Mouse (Mus musculus) CH12.LX (cell line): ENCODE data around the gene 2310030G06Rik. TPM values are rescaled to one million over a fixed set of nuclear protein-coding genes. Genes with fewer than 3 reads are reported as not detected.

Experiments used
- DNase-seq: peaks from one replicate; pipeline ENCODE4 v3.0.0-alpha.2; 2013; ENCODE audit errors: extremely low read depth
- H3K27ac ChIP-seq: 2 replicates; pipeline ENCODE4 v1.5.1; 2012; ENCODE audit warnings: low read depth, mild to moderate bottlenecking, control low read depth, moderate library complexity; ENCODE audit not compliant: insufficient read depth
- H3K27me3 ChIP-seq: replicated peaks from 2 replicates; pipeline ENCODE3; 2012; ENCODE audit warnings: inconsistent platforms
- H3K36me3 ChIP-seq, 2 experiments: replicated peaks in 1 of 2; 2 replicates each; pipeline versions ENCODE3 to v1.6.1; 2012; ENCODE audit warnings: inconsistent platforms in 1 of 2, low read length in 1 of 2, mild to moderate bottlenecking in 1 of 2, mixed read lengths in 1 of 2, moderate library complexity in 1 of 2; ENCODE audit not compliant: control insufficient read depth in 1 of 2, insufficient read depth in 1 of 2
- H3K4me1 ChIP-seq, 2 experiments: 2 replicates each; pipeline ENCODE4 v1.6.1; 2012; ENCODE audit warnings: inconsistent platforms in 1 of 2, moderate library complexity in 1 of 2; ENCODE audit not compliant: insufficient read depth in 2 of 2, control insufficient read depth in 1 of 2
- H3K4me2 ChIP-seq: 2 replicates; pipeline ENCODE4 v1.6.1; 2012; ENCODE audit warnings: low read depth, mild to moderate bottlenecking, control low read depth; ENCODE audit not compliant: poor library complexity, insufficient read depth, severe bottlenecking
- H3K4me3 ChIP-seq, 3 experiments: fragments of 150-350 bp in 1 of 3; sonication (generic) in 1 of 3; replicated peaks in 1 of 3; 2 replicates each; pipeline versions ENCODE3 to v1.5.1; 2011 to 2012; ENCODE audit warnings: low read depth in 2 of 3, low read length in 2 of 3, mild to moderate bottlenecking in 2 of 3, moderate library complexity in 2 of 3, control low read depth in 1 of 3, improper control_type of control experiment in 1 of 3, inconsistent platforms in 1 of 3, mixed read lengths in 1 of 3; ENCODE audit not compliant: poor library complexity in 1 of 3
- H3K79me2 ChIP-seq: replicated peaks from 2 replicates; pipeline ENCODE4 v1.6.1; 2012; ENCODE audit warnings: mild to moderate bottlenecking, moderate library complexity; ENCODE audit not compliant: control insufficient read depth, poor library complexity, insufficient read depth, severe bottlenecking; ENCODE audit errors: extremely low read depth
- H3K9ac ChIP-seq: 2 replicates; pipeline ENCODE4 v1.6.1; 2012; ENCODE audit warnings: low read depth, mild to moderate bottlenecking, control low read depth, moderate library complexity; ENCODE audit not compliant: insufficient read depth
- H3K9me3 ChIP-seq: replicated peaks from 2 replicates; pipeline ENCODE3; 2012; ENCODE audit warnings: low read length, inconsistent platforms, mixed read lengths
- BHLHE40 ChIP-seq: IDR thresholded peaks from 2 replicates; pipeline ENCODE4 v1.6.1; 2011; ENCODE audit warnings: mild to moderate bottlenecking, low read depth, low read length, improper control_type of control experiment
- CHD1 ChIP-seq: IDR thresholded peaks from 2 replicates; pipeline ENCODE4 v1.6.1; 2012; ENCODE audit warnings: low read depth, low read length, improper control_type of control experiment, inconsistent platforms
- CHD2 ChIP-seq: IDR thresholded peaks from 2 replicates; pipeline ENCODE4 v1.6.1; 2011; ENCODE audit warnings: low read length, improper control_type of control experiment
- E2F4 ChIP-seq: IDR thresholded peaks from 2 replicates; pipeline ENCODE4 v1.6.1; 2011; ENCODE audit warnings: low read depth, low read length, improper control_type of control experiment; ENCODE audit not compliant: insufficient replicate concordance
- ELF1 ChIP-seq: IDR thresholded peaks from 2 replicates; pipeline ENCODE4 v1.6.1; 2014; ENCODE audit warnings: low read depth, mild to moderate bottlenecking, inconsistent platforms, low read length, improper control_type of control experiment
- EP300 ChIP-seq: IDR thresholded peaks from 2 replicates; pipeline ENCODE4 v1.6.1; 2011; ENCODE audit warnings: low read length, improper control_type of control experiment
- KAT2A ChIP-seq: IDR thresholded peaks from 2 replicates; pipeline ENCODE4 v1.6.1; 2012; ENCODE audit warnings: low read length, improper control_type of control experiment, inconsistent platforms; ENCODE audit not compliant: insufficient replicate concordance
- MAFK ChIP-seq: IDR thresholded peaks from 2 replicates; pipeline ENCODE4 v1.6.1; 2011; ENCODE audit warnings: low read length, improper control_type of control experiment; ENCODE audit not compliant: insufficient replicate concordance
- MAX ChIP-seq: IDR thresholded peaks from 2 replicates; pipeline ENCODE4 v1.6.1; 2011; ENCODE audit warnings: low read length, improper control_type of control experiment
- MEF2A ChIP-seq: IDR thresholded peaks from 2 replicates; pipeline ENCODE4 v1.6.1; 2014; ENCODE audit warnings: low read depth, mild to moderate bottlenecking, inconsistent platforms, low read length, improper control_type of control experiment, borderline replicate concordance
- MXI1 ChIP-seq: IDR thresholded peaks from 2 replicates; pipeline ENCODE4 v1.6.1; 2011; ENCODE audit warnings: mild to moderate bottlenecking, low read depth, low read length, improper control_type of control experiment
- NELFE ChIP-seq: IDR thresholded peaks from 2 replicates; pipeline ENCODE4 v1.6.1; 2011; ENCODE audit warnings: low read depth, low read length, improper control_type of control experiment
- PAX5 ChIP-seq: IDR thresholded peaks from 2 replicates; pipeline ENCODE4 v1.6.1; 2012; ENCODE audit warnings: low read length, inconsistent platforms, mixed read lengths
- POLR2AphosphoS2 ChIP-seq: IDR thresholded peaks from 2 replicates; pipeline ENCODE4 v1.6.1; 2011; ENCODE audit warnings: low read depth, low read length, improper control_type of control experiment
- RAD21 ChIP-seq: IDR thresholded peaks from 2 replicates; pipeline ENCODE4 v1.6.1; 2011; ENCODE audit warnings: low read depth, mild to moderate bottlenecking, low read length, improper control_type of control experiment, moderate library complexity
- RCOR1 ChIP-seq: conservative IDR thresholded peaks from 2 replicates; pipeline ENCODE4 v1.6.1; 2012; ENCODE audit warnings: low read depth, mild to moderate bottlenecking, inconsistent platforms, low read length, improper control_type of control experiment
- SIN3A ChIP-seq: IDR thresholded peaks from 2 replicates; pipeline ENCODE4 v1.6.1; 2012; ENCODE audit warnings: low read length, improper control_type of control experiment, inconsistent platforms
- TCF12 ChIP-seq: IDR thresholded peaks from 2 replicates; pipeline ENCODE4 v1.6.1; 2014; ENCODE audit warnings: low read depth, mild to moderate bottlenecking, inconsistent platforms, low read length, improper control_type of control experiment
- UBTF ChIP-seq: IDR thresholded peaks from 2 replicates; pipeline ENCODE4 v1.6.1; 2012; ENCODE audit warnings: low read depth, mild to moderate bottlenecking, inconsistent platforms, low read length, improper control_type of control experiment, moderate library complexity
- USF2 ChIP-seq: conservative IDR thresholded peaks from 2 replicates; pipeline ENCODE4 v1.6.1; 2011; ENCODE audit warnings: low read depth, low read length, improper control_type of control experiment
- ZC3H11A ChIP-seq: IDR thresholded peaks from 2 replicates; pipeline ENCODE4 v1.6.1; 2012; ENCODE audit warnings: low read depth, mild to moderate bottlenecking, inconsistent platforms, low read length, improper control_type of control experiment
- ZMIZ1 ChIP-seq: IDR thresholded peaks from 2 replicates; pipeline ENCODE4 v1.6.1; 2012; ENCODE audit warnings: low read depth, mild to moderate bottlenecking, inconsistent platforms, low read length, improper control_type of control experiment
- dilution Hi-C: fragments of 300-500 bp; cut with MboI; formaldehyde crosslinking; loops from 2 replicates; pipeline ENCODE4 v1.14.3; 2020; ENCODE audit warnings: low sequenced_read_pairs; ENCODE audit not compliant: extremely low pct_unique_long_range_greater_than_20kb, extremely low pct_ligation_motif_present
- in situ Hi-C: fragments of 300-500 bp; cut with MboI; formaldehyde crosslinking; loops from 3 replicates; pipeline ENCODE4 v1.14.3; 2019; ENCODE audit warnings: low sequenced_read_pairs, low pct_ligation_motif_present, low pct_unique_long_range_greater_than_20kb, mixed read lengths
- polyA plus RNA-seq: library from polyadenylated mRNA; unstranded; fragments of >175 nt; gene quantifications from 2 replicates; pipeline ENCODE4 v1.2.1, GENCODE M21; 2012; ENCODE audit warnings: low read depth; ENCODE audit not compliant: insufficient read length
- total RNA-seq, 2 experiments: library from RNA; depleted of rRNA; stranded (reverse); fragments of 300-350 nt in 1 of 2; fragments of >200 nt in 1 of 2; gene quantifications; 2 replicates each; pipeline ENCODE4 v1.2.3; 2012 to 2014

Gene 2310030G06Rik
- total and polyA plus RNA-seq, 3 experiments, result not detected

DNA sequence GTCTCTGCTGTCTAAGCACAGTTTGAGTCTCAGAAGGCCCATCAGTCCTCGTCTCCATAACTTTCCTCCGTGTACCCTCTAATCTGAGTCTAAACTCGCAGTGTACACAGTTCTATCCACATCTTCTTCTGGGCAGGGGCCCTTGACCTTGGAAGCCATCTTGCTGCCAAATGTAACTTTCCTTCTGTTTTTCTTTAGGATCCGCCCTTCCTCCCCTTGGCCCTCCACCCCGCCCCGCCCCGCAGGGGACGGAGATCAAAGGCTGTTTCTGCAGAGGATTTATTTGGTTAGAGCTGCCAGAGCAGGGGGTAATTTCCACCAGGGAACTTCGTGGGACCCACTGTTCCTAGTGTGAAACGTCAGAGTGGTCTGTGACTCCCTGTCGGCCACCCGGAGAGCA lies 25.3 kb downstream of the 2310030G06Rik start:
- Histone ChIP-seq H3K9ac (no peak overlapping the region), H3K4me2 (no peak overlapping the region), H3K9me3 (no peaks in the 10 kb centered on the region), H3K36me3 (no peaks in the 10 kb centered on the region), H3K27ac (no peak overlapping the region), H3K4me3 (no peak overlapping the region), H3K27me3 (peaks cover 2% of the 10 kb centered on the region), H3K79me2 (no peaks in the 10 kb centered on the region), H3K4me1 (peaks cover 6 to 7% of the 10 kb centered on the region in 2 experiments)
- dilution Hi-C loops (no loop called here), in situ Hi-C loops (no loop called here)
- DNase-seq, result no peak
- TF ChIP-seq ZC3H11A (no peak), MAFK (no peak), CHD1 (no peak), MAX (no peak), ZMIZ1 (no peak), E2F4 (no peak), NELFE (no peak), MXI1 (no peak), PAX5 (no peak), POLR2AphosphoS2 (no peak), SIN3A (no peak)

DNA sequence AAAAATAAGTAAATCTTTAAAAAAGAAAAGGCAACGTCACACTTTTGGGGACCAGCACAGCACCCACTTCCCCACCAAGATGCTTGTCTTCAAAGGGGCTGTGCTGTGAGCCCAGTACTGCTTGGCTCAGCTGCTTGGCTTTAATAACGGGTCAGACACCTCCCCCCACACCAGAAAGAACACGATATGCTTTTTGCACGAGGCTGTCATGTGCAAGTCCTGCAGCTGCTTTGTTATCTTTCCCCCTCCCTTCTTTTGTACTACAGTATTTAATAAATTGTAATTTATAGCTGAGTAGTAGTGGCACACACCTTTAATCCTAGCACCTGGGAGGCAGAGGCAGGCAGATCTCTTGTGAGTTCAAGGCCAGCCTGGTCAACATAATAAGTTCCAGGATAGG lies 27.5 kb downstream of the 2310030G06Rik start:
- H3K79me2 ChIP-seq, result no peaks in the 10 kb centered on the region
- no peaks in the 10 kb centered on the region for H3K36me3 ChIP-seq
- no peak overlapping the region for H3K4me2 ChIP-seq
- in situ Hi-C loops, result no loop called here
- DNase-seq, result no peak
- H3K9me3 ChIP-seq, result no peaks in the 10 kb centered on the region
- no peak for TF ChIP-seq CHD1
- no peak for TF ChIP-seq EP300
- TF ChIP-seq TCF12, result no peak
- no peak for TF ChIP-seq CHD2
- TF ChIP-seq RAD21, result no peak
- TF ChIP-seq RCOR1, result no peak
- no peak overlapping the region for H3K4me3 ChIP-seq
- no peak overlapping the region for H3K9ac ChIP-seq
- no peak overlapping the region for H3K27ac ChIP-seq
- dilution Hi-C loops, result no loop called here
- peaks cover 5% of the 10 kb centered on the region for H3K27me3 ChIP-seq
- peaks cover 6 to 7% of the 10 kb centered on the region in 2 experiments for H3K4me1 ChIP-seq

DNA sequence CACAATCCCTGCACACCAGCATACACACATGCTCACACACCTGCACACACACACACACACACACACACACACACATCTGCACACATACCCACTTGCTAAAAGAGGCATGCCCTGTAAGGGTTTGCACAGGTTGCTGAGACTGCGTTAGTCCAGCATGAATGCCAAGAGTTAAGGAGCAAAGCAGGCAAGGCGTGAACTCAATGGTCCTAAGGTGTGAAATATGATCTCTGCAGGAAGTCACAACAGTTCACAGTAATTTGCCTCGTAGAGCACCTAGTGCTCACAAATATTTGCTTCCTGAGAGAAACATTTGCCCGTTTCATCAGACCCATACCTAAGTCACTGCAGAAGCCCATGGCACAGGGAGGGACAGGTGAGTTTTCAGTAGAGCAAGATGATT lies 32.1 kb downstream of the 2310030G06Rik start:
- no peak overlapping the region for H3K4me3 ChIP-seq
- H3K27ac ChIP-seq, result no peak overlapping the region
- in situ Hi-C loops (no loop called here), dilution Hi-C loops (no loop called here)
- no peak overlapping the region for H3K4me2 ChIP-seq
- no peaks in the 10 kb centered on the region for H3K9me3 ChIP-seq
- TF ChIP-seq SIN3A (no peak), RAD21 (no peak), E2F4 (no peak), ELF1 (no peak), UBTF (no peak), USF2 (no peak), EP300 (no peak), BHLHE40 (no peak), CHD1 (no peak), ZC3H11A (no peak), MEF2A (no peak), KAT2A (no peak)
- no peaks in the 10 kb centered on the region for H3K36me3 ChIP-seq
- peaks cover 7% of the 10 kb centered on the region for H3K27me3 ChIP-seq
- DNase-seq, result no peak
- peaks cover 6 to 7% of the 10 kb centered on the region in 2 experiments for H3K4me1 ChIP-seq
- no peak overlapping the region for H3K9ac ChIP-seq
- H3K79me2 ChIP-seq, result no peaks in the 10 kb centered on the region
